Comparison of ENCODE assay signal across 8 mouse cellular contexts in the genomic region with DNA sequence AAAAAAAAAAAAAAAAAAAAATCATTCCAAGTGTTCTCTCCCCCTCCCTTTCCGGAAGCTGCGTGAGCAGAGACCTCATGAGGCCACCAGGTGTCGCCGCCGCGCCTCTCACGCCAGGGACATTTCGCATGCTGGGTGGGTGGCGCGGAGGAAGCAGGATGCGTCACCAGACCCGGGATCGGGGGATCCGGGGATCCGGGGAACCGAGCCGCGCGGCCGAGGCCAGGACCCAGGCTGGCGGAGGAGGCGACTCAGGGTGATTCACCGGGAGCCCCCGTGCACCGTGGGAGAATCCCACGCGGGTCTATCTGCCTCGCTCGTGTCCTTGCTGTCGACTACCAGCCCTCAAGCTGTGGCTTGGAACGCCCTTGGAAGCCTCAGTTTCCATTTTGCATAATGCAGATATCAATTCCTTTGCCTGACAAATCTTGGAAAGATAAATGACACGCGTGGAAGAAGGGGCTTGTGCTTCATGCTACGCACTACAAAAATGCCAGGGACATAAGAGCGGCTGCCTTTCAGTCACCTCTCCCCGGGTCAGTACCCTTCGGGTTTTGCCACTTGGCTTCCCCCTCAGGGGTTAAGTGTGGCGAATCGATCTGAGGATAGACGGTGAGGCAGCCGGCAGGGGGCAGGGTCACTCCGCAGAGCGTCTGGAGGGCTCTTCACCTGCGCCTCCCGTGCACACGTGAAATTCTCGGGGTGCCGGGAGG. TPM values are rescaled to one million over a fixed set of nuclear protein-coding genes. Genes with fewer than 3 reads are reported as not detected.
DNase-seq lines count a peak whose midpoint lies in the region; ATAC-seq and TF ChIP-seq lines count a peak whose summit lies in the region.

No protein-coding gene starts in this region.

- ATAC-seq in heart, embryonic 15.5 days (replicated peaks; ENCODE audit: insufficient number of reproducible peaks, insufficient read depth, low FRiP score, low read depth) = peak; percentile 36; the same call in 1 of the 2 replicates
- ATAC-seq in liver, embryonic 14.5 days (ENCODE audit: insufficient read depth) = peak; percentile 36; the same call in 1 of the 2 replicates
- peak; percentile 34; the same call in 1 of the 2 replicates for ATAC-seq in stomach, embryonic 15.5 days (ENCODE audit: insufficient read depth, low FRiP score, low read depth)

- H3K36me3 ChIP-seq in forebrain, embryonic 10.5 days (replicated peaks) = no peaks in the 10 kb centered on the region
- H3K36me3 ChIP-seq in heart, embryonic 15.5 days = no peaks in the 10 kb centered on the region
- H3K36me3 ChIP-seq in liver, embryonic 14.5 days (replicated peaks; ENCODE audit: control insufficient read depth, insufficient read depth, low read depth) = no peaks in the 10 kb centered on the region
- H3K36me3 ChIP-seq in stomach, embryonic 15.5 days = no peaks in the 10 kb centered on the region

- TF ChIP-seq EP300 in liver, embryonic 14.5 days (IDR thresholded peaks at IDR 0.05; ENCODE audit: low read depth) = no peak

- H3K4me2 ChIP-seq in heart, embryonic 15.5 days = peak overlapping the region; percentile 86
- H3K4me2 ChIP-seq in liver, embryonic 14.5 days (ENCODE audit: low read depth) = peak overlapping the region; percentile 90
- H3K4me2 ChIP-seq in stomach, embryonic 15.5 days = peak overlapping the region; percentile 82

- H3K4me3 ChIP-seq in forebrain, embryonic 10.5 days = peak overlapping the region; percentile 57
- peak overlapping the region; percentile 81 for H3K4me3 ChIP-seq in heart, embryonic 15.5 days
- peak overlapping the region; percentile 56 to 57 for H3K4me3 ChIP-seq in liver, embryonic 14.5 days (ENCODE audit: insufficient read depth in 1 of 2, low read depth in 2 of 2, low read length in 2 of 2)
- peak overlapping the region; percentile 63 for H3K4me3 ChIP-seq in stomach, embryonic 15.5 days (replicated peaks)

- peak overlapping the region; percentile 79 for H3K27ac ChIP-seq in forebrain, embryonic 10.5 days
- H3K27ac ChIP-seq in heart, embryonic 15.5 days = peak overlapping the region; percentile 90
- H3K27ac ChIP-seq in liver, embryonic 14.5 days = no peak overlapping the region
- peak overlapping the region; percentile 93 for H3K27ac ChIP-seq in stomach, embryonic 15.5 days

- H3K9ac ChIP-seq in heart, embryonic 15.5 days = peak overlapping the region; percentile 61
- H3K9ac ChIP-seq in liver, embryonic 14.5 days (replicated peaks) = peak overlapping the region; percentile 34
- peak overlapping the region; percentile 66 for H3K9ac ChIP-seq in stomach, embryonic 15.5 days

- peaks cover 71% of the 10 kb centered on the region for H3K4me1 ChIP-seq in forebrain, embryonic 10.5 days
- peaks cover 47% of the 10 kb centered on the region for H3K4me1 ChIP-seq in heart, embryonic 15.5 days (replicated peaks)
- peaks cover 11 to 12% of the 10 kb centered on the region in 2 experiments for H3K4me1 ChIP-seq in liver, embryonic 14.5 days (replicated peaks; ENCODE audit: control insufficient read depth in 2 of 2, insufficient read depth in 2 of 2, low read length in 1 of 2)
- peaks cover 42% of the 10 kb centered on the region for H3K4me1 ChIP-seq in stomach, embryonic 15.5 days

- TF ChIP-seq CTCF in liver, embryonic 14.5 days (IDR thresholded peaks at IDR 0.05; ENCODE audit: low read depth) = peak; percentile 91

- under 1% methylated on average over 48 of the region's 48 CpGs for WGBS in forebrain, embryonic 10.5 days
- WGBS in heart, embryonic 15.5 days = under 1% methylated on average over 48 of the region's 48 CpGs
- under 1% methylated on average over 48 of the region's 48 CpGs for WGBS in liver, embryonic 14.5 days (ENCODE audit: insufficient replicate concordance)
- WGBS in stomach, embryonic 15.5 days = under 1% methylated on average over 48 of the region's 48 CpGs

- H3K9me3 ChIP-seq in forebrain, embryonic 10.5 days = no peaks in the 10 kb centered on the region; the same call in 1 of the 2 replicates
- H3K9me3 ChIP-seq in heart, embryonic 15.5 days (replicated peaks) = no peaks in the 10 kb centered on the region
- no peaks in the 10 kb centered on the region for H3K9me3 ChIP-seq in liver, embryonic 14.5 days (ENCODE audit: control insufficient read depth, low read length)
- no peaks in the 10 kb centered on the region for H3K9me3 ChIP-seq in stomach, embryonic 15.5 days

- H3K27me3 ChIP-seq in forebrain, embryonic 10.5 days (ENCODE audit: poor library complexity, severe bottlenecking) = peaks cover 46% of the 10 kb centered on the region
- H3K27me3 ChIP-seq in heart, embryonic 15.5 days = no peaks in the 10 kb centered on the region
- H3K27me3 ChIP-seq in liver, embryonic 14.5 days (ENCODE audit: control insufficient read depth, insufficient read depth, low read length) = peaks cover 39% of the 10 kb centered on the region
- peaks cover 3% of the 10 kb centered on the region; the same call in 1 of the 2 replicates for H3K27me3 ChIP-seq in stomach, embryonic 15.5 days (replicated peaks)

- peak; percentile 82 to 85 for DNase-seq in CD8-positive naive resting alpha-beta T cell, adult 2 months (ENCODE audit: low read depth in 2 of 2, low spot score in 2 of 2)
- DNase-seq in c-Kit-negative CD71-positive TER-119-positive erythroid progenitor cells, embryonic 14.5 days (ENCODE audit: low read depth, low spot score) = peak; percentile 36
- peak; percentile 86 for DNase-seq in forebrain, embryonic 10.5 days (ENCODE audit: extremely low spot score, low spot score)
- DNase-seq in kidney, postnatal 25 days = peak; percentile 93
- DNase-seq in liver, embryonic 14.5 days (ENCODE audit: low read depth in 3 of 3, low spot score in 3 of 3) = peak; percentile 58 to 69 (median 64)
- DNase-seq in neural tube, embryonic 10.5 days (ENCODE audit: extremely low spot score, low spot score) = peak; percentile 86

RNA-seq across cellular contexts. Expression of gene Gadd45b, which starts 1.1 kb away (rescaled TPM):
- polyA plus RNA-seq in forebrain, embryonic 10.5 days (2016; fragmentation: Nextera tagmentation; extraction: Ambion mirVana) = 5.9 and 6.3 TPM in 2 replicates
- polyA plus RNA-seq in heart, embryonic 15.5 days (2015; fragmentation: Nextera tagmentation; extraction: Ambion mirVana) = 30.8 and 34.1 TPM in 2 replicates
- polyA plus RNA-seq in liver, embryonic 14.5 days (2012; rRNA removed) = 1.3 and 1.9 TPM in 2 replicates
- polyA plus RNA-seq in liver, embryonic 14.5 days (2014; fragmentation: Nextera tagmentation; extraction: Ambion mirVana) = 2.0 and 2.7 TPM in 2 replicates
- polyA plus RNA-seq in stomach, embryonic 15.5 days (2015; fragmentation: Nextera tagmentation; extraction: Ambion mirVana) = 33.6 TPM in 2 replicates

RNA-seq across cellular contexts. Expression of gene Lmnb2, which starts 10.7 kb away (rescaled TPM):
- 85.6 and 89.5 TPM in 2 replicates for polyA plus RNA-seq in forebrain, embryonic 10.5 days (2016; fragmentation: Nextera tagmentation; extraction: Ambion mirVana)
- 22.0 and 32.1 TPM in 2 replicates for polyA plus RNA-seq in heart, embryonic 15.5 days (2015; fragmentation: Nextera tagmentation; extraction: Ambion mirVana)
- polyA plus RNA-seq in liver, embryonic 14.5 days (2012; rRNA removed) = 9.5 and 11.3 TPM in 2 replicates
- polyA plus RNA-seq in liver, embryonic 14.5 days (2014; fragmentation: Nextera tagmentation; extraction: Ambion mirVana) = 2.8 and 3.2 TPM in 2 replicates
- 38.1 and 46.1 TPM in 2 replicates for polyA plus RNA-seq in stomach, embryonic 15.5 days (2015; fragmentation: Nextera tagmentation; extraction: Ambion mirVana)

RNA-seq across cellular contexts. Expression of gene Timm13, which starts 28.0 kb away (rescaled TPM):
- polyA plus RNA-seq in forebrain, embryonic 10.5 days (2016; fragmentation: Nextera tagmentation; extraction: Ambion mirVana) = 395 and 401 TPM in 2 replicates
- polyA plus RNA-seq in heart, embryonic 15.5 days (2015; fragmentation: Nextera tagmentation; extraction: Ambion mirVana) = 269 and 299 TPM in 2 replicates
- 114 and 145 TPM in 2 replicates for polyA plus RNA-seq in liver, embryonic 14.5 days (2012; rRNA removed)
- 201 and 208 TPM in 2 replicates for polyA plus RNA-seq in liver, embryonic 14.5 days (2014; fragmentation: Nextera tagmentation; extraction: Ambion mirVana)
- 317 and 334 TPM in 2 replicates for polyA plus RNA-seq in stomach, embryonic 15.5 days (2015; fragmentation: Nextera tagmentation; extraction: Ambion mirVana)

RNA-seq across cellular contexts. Expression of gene Tmprss9, which starts 57.1 kb away (rescaled TPM):
- polyA plus RNA-seq in forebrain, embryonic 10.5 days (2016; fragmentation: Nextera tagmentation; extraction: Ambion mirVana) = 0.05 TPM in 1 of 2 replicates, not detected in the other
- polyA plus RNA-seq in heart, embryonic 15.5 days (2015; fragmentation: Nextera tagmentation; extraction: Ambion mirVana) = 0.04 TPM in 1 of 2 replicates, not detected in the other
- 0.05 and 0.06 TPM in 2 replicates for polyA plus RNA-seq in liver, embryonic 14.5 days (2012; rRNA removed)
- polyA plus RNA-seq in liver, embryonic 14.5 days (2014; fragmentation: Nextera tagmentation; extraction: Ambion mirVana) = not detected in 2 replicates
- 0.06 TPM in 1 of 2 replicates, not detected in the other for polyA plus RNA-seq in stomach, embryonic 15.5 days (2015; fragmentation: Nextera tagmentation; extraction: Ambion mirVana)

Comparison
In these comparisons a context has a peak if more than half of its experiments do, and no peak if none do; other contexts are left out.
1. DNase-seq: peak in every context shown above with its lines; median percentile 93 in kidney, postnatal 25 days; 86 in forebrain, embryonic 10.5 days; 86 in neural tube, embryonic 10.5 days; 84 in CD8-positive naive resting alpha-beta T cell, adult 2 months; 64 in liver, embryonic 14.5 days; 36 in c-Kit-negative CD71-positive TER-119-positive erythroid progenitor cells, embryonic 14.5 days.